Mouse (Mus musculus): ENCODE results near the gene Gm45808. TPM values are rescaled to one million over a fixed set of nuclear protein-coding genes. Genes with fewer than 3 reads are reported as not detected.

Gene Gm45808
- polyA plus RNA-seq, 1 experiment from 2014 or later, result not detected

- Histone ChIP-seq H3K4me1 (no peaks in the 10 kb centered on the region), H3K27ac (no peak overlapping the region), H3K36me3 (peaks cover 59% of the 10 kb centered on the region), H3K4me2 (replicated peaks) (no peak overlapping the region), H3K9ac (no peak overlapping the region), H3K4me3 (no peak overlapping the region), H3K27me3 (no peaks in the 10 kb centered on the region), H3K9me3 (no peaks in the 10 kb centered on the region)
- ATAC-seq (ENCODE audit: insufficient number of reproducible peaks, insufficient read depth, low FRiP score, low TSS enrichment), result no peak
- WGBS, result 87% methylated on average over 22 of the region's 22 CpGs
These were observed 42.8 kb downstream of the Gm45808 start for GRCm38 (mm10) chr7:45443526-45444420.

DNA sequence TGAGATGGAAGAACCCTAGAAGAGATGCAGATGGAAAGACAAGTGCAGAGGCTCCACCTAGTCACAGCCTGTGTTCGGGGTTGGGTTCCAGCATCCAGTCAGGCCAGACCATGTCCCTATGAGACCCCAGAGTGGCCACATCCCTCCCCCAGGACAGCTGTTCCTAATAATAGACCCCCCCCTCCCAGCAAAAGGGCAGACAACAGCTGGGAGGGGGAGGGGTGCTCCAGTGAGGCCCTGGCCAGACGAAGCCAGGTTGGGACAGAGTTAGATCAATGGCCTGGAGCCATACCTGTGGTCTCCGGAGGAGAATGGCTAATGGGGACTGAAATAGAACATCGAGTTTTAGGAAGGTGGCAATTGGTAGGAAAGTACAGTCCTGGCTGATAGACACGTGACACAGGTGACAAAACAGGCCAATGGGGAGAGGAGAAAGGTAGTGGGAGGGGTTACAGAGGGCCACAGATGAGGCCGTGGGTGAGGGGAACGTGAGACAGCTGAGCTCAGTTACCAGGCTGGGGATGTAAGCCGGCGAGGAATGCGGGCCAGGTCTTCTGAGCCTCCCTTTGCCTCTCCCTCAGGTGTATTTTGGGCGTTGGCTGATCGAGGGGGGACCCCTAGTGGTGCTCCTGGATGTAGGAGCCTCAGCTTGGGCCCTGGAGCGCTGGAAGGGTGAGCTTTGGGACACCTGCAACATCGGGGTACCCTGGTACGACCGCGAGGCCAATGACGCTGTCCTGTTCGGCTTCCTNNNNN is 48.9 kb downstream of the Gm45808 start, which contains the start of gene Ruvbl2:
Gene Ruvbl2 (minus strand): TSS at position 576 of the 756 bp plus-strand sequence.
- Histone ChIP-seq H3K36me3 (peaks cover 25% of the 10 kb centered on the region), H3K4me2 (replicated peaks) (peak within 1 kb of the TSS; percentile 26), H3K4me3 (peak within 1 kb of the TSS; percentile 1; the same call in 1 of the 2 replicates), H3K27ac (peak within 1 kb of the TSS; percentile 1; the same call in 1 of the 2 replicates), H3K27me3 (no peaks in the 10 kb centered on the region), H3K9me3 (no peaks in the 10 kb centered on the region), H3K9ac (peak within 1 kb of the TSS; percentile 24), H3K4me1 (peaks cover 43% of the 10 kb centered on the region)
- no peak for ATAC-seq (ENCODE audit: insufficient number of reproducible peaks, insufficient read depth, low FRiP score, low TSS enrichment)
- 17% methylated on average over 19 of the region's 19 CpGs for WGBS

GRCm38 (mm10) chr7:45437046-45437445 is 49.6 kb downstream of the Gm45808 start:
- Histone ChIP-seq H3K9me3 (no peaks in the 10 kb centered on the region), H3K27ac (no peak overlapping the region), H3K36me3 (peaks cover 22% of the 10 kb centered on the region), H3K4me1 (peaks cover 43% of the 10 kb centered on the region), H3K9ac (peak overlapping the region; percentile 24; the same call in 1 of the 2 replicates), H3K4me2 (replicated peaks) (peak overlapping the region; percentile 26), H3K27me3 (no peaks in the 10 kb centered on the region), H3K4me3 (no peak overlapping the region)
- ATAC-seq (ENCODE audit: insufficient number of reproducible peaks, insufficient read depth, low FRiP score, low TSS enrichment), result no peak
- whole genome bisulfite sequencing, result 24% methylated on average over 6 of the region's 6 CpGs

DNA sequence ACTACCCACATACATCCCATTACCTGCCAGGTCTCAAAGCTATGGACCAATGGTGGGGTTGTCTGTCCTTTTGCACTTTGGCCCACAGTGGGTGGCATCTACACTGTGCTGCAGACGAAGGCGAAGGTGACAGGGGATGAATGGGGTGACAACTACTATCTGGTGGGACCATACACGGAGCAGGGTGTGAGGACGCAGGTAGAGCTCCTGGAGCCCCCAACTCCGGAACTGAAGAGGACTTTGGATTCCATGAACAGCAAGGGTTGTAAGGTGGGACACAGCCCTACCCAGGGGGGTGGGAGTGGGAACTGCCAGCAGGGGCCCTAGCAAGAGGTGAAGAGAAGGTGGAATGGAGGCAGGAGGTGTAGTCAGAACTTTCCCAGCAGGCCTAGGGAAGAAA is 50.2 kb downstream of the Gm45808 start:
- H3K36me3 ChIP-seq, result peaks cover 25% of the 10 kb centered on the region
- H3K27ac ChIP-seq, result no peak overlapping the region
- 0 out of 2 replicates have a peak overlapping the region, but pooled peaks have one; percentile 97 for H3K4me2 ChIP-seq (replicated peaks)
- peaks cover 43% of the 10 kb centered on the region for H3K4me1 ChIP-seq
- WGBS, result 92% methylated on average over 5 of the region's 5 CpGs
- H3K27me3 ChIP-seq, result no peaks in the 10 kb centered on the region
- H3K4me3 ChIP-seq, result no peak overlapping the region
- ATAC-seq (ENCODE audit: insufficient number of reproducible peaks, insufficient read depth, low FRiP score, low TSS enrichment), result no peak
- no peaks in the 10 kb centered on the region for H3K9me3 ChIP-seq
- 0 out of 2 replicates have a peak overlapping the region, but pooled peaks have one; percentile 24 for H3K9ac ChIP-seq

DNA sequence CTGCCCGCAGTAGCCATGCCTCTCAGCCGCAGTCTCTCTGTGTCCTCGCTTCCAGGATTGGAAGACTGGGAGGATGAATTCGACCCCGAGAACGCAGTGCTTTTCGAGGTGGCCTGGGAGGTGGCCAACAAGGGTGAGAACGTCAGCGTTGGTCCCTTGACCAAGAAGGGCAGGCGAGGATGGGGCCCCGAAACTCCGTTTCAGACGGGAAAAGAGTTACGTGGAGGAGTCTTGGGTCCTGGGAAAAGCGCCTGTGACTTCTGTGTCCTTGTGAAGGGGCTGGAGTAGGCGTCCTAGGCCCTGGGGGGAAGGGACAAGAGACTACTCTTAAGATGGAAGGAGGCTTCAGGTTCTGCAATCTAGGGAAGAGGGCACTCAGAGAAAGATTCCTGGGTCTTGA is 51.6 kb downstream of the Gm45808 start:
- H3K27me3 ChIP-seq, result no peaks in the 10 kb centered on the region
- no peaks in the 10 kb centered on the region for H3K9me3 ChIP-seq
- ATAC-seq (ENCODE audit: insufficient number of reproducible peaks, insufficient read depth, low FRiP score, low TSS enrichment), result 0 out of 2 replicates have a peak, but pooled peaks have one; percentile 0
- H3K4me3 ChIP-seq, result peak overlapping the region; percentile 95
- peak overlapping the region; percentile 97 for H3K4me2 ChIP-seq (replicated peaks)
- WGBS, result 2% methylated on average over 16 of the region's 16 CpGs
- H3K27ac ChIP-seq, result peak overlapping the region; percentile 71
- H3K9ac ChIP-seq, result peak overlapping the region; percentile 72
- peaks cover 43% of the 10 kb centered on the region for H3K4me1 ChIP-seq
- H3K36me3 ChIP-seq, result peaks cover 26% of the 10 kb centered on the region

DNA sequence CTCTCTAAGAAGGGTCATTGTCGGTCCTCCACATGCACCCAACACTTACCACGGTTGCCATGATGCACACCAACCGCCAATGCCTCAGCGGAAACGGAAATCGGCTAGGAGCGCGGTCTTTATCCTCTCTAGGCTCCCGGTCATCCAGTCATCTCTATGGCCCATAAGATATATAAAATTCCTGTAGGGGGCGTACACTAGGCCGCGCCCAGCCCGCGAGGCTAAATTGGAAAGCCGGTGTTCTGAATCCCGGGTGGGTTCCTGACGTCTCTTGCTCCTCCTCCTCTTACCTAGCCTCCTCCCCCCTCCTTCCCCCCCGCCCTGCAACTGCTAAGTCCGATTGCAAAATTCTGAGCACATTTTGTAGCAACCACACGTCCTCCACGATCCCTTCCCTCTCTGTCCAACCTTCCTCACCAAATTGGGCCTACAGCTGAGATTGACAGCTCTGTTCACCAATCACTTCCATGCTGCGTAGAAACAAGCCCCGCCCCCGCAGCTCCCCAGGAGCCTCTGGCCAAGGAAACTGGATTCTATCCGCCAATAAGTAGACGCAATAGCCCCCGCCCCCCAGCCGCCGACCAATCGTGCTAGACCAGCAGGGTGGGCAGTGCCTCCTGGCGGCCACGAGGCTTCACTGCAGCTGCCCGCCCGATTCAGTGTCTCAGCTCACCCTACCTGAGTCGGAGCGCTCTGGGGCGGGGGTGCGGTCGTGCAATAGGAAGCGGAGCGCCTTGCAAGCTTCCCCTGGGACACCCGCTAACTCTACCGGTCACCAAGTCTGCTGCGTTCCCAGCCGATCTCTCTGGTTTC is 52.2 kb downstream of the Gm45808 start, which contains the start of gene Gys1:
Gene Gys1 (plus strand): TSS at position 642 of the 813 bp plus-strand sequence.
- ATAC-seq (ENCODE audit: insufficient number of reproducible peaks, insufficient read depth, low FRiP score, low TSS enrichment), result peak; percentile 96
- peak within 1 kb of the TSS; percentile 97 for H3K4me2 ChIP-seq (replicated peaks)
- no peaks in the 10 kb centered on the region for H3K9me3 ChIP-seq
- peaks cover 27% of the 10 kb centered on the region for H3K36me3 ChIP-seq
- H3K27ac ChIP-seq, result peak within 1 kb of the TSS; percentile 90
- H3K4me1 ChIP-seq, result peaks cover 43% of the 10 kb centered on the region
- under 1% methylated on average over 45 of the region's 45 CpGs for WGBS
- no peaks in the 10 kb centered on the region for H3K27me3 ChIP-seq
- H3K9ac ChIP-seq, result peak within 1 kb of the TSS; percentile 89
- H3K4me3 ChIP-seq, result peak within 1 kb of the TSS; percentile 95

GRCm38 (mm10) chr7:45433835-45434202 is 52.8 kb downstream of the Gm45808 start:
- Histone ChIP-seq H3K36me3 (peaks cover 33% of the 10 kb centered on the region), H3K9ac (peak overlapping the region; percentile 89), H3K4me3 (peak overlapping the region; percentile 95), H3K9me3 (no peaks in the 10 kb centered on the region), H3K27me3 (no peaks in the 10 kb centered on the region), H3K27ac (peak overlapping the region; percentile 90), H3K4me1 (peaks cover 43% of the 10 kb centered on the region), H3K4me2 (replicated peaks) (peak overlapping the region; percentile 97)
- ATAC-seq (ENCODE audit: insufficient number of reproducible peaks, insufficient read depth, low FRiP score, low TSS enrichment), result no peak
- WGBS, result 1% methylated on average over 7 of the region's 7 CpGs

- Histone ChIP-seq H3K27me3 (0 out of 2 replicates have a peak, but pooled peaks cover under 1% of the 10 kb centered on the region), H3K36me3 (peaks cover 88% of the 10 kb centered on the region), H3K4me3 (no peak overlapping the region), H3K27ac (no peak overlapping the region), H3K9ac (no peak overlapping the region), H3K4me1 (no peaks in the 10 kb centered on the region), H3K9me3 (no peaks in the 10 kb centered on the region), H3K4me2 (replicated peaks) (no peak overlapping the region)
- no peak for ATAC-seq (ENCODE audit: insufficient number of reproducible peaks, insufficient read depth, low FRiP score, low TSS enrichment)
- WGBS, result 91% methylated on average over 8 of the region's 8 CpGs
These were observed 60.1 kb downstream of the Gm45808 start for GRCm38 (mm10) chr7:45426556-45426955.

DNA sequence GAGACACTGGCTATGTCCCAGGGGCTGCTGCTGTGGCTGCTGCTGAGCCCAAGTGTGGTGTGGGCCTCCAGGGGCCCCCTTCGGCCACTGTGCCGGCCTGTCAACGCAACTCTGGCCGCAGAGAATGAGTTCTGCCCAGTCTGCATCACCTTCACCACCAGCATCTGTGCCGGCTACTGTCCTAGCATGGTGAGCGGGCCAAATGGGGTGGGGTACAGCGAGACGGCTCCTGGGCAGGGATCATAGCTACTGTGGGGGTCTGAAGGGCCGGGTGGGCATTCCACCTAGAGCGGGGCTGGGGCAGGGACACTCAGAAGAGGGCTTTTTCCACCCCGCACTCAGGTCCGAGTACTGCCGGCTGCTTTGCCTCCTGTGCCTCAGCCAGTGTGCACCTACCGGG is 65.4 kb downstream of the Gm45808 start:
- Histone ChIP-seq H3K4me2 (replicated peaks) (no peak overlapping the region), H3K4me3 (no peak overlapping the region), H3K9ac (no peak overlapping the region), H3K27ac (no peak overlapping the region), H3K27me3 (peaks cover 52% of the 10 kb centered on the region), H3K36me3 (peaks cover 51% of the 10 kb centered on the region), H3K9me3 (no peaks in the 10 kb centered on the region), H3K4me1 (peaks cover 25% of the 10 kb centered on the region)
- WGBS, result 91% methylated on average over 14 of the region's 14 CpGs
- ATAC-seq (ENCODE audit: insufficient number of reproducible peaks, insufficient read depth, low FRiP score, low TSS enrichment), result no peak

DNA sequence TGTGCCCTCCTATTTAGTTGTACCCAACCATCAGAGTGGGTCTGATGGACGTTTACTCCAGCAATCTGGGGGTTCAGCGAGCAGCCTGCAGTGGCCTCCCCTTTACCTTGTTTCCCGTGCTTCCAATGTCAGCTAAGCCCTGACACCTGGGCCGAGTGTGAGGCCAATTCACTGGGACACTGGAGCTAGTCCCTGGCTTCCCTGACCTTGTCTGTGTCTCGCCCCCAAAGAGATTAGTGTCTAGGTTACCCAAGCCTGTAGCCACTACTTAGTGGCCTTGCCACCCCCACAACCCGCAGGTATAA is 66.0 kb downstream of the Gm45808 start, which contains the start of gene Lhb:
Gene Lhb (plus strand): TSS at position 206 of the 305 bp plus-strand sequence.
- Histone ChIP-seq H3K4me2 (replicated peaks) (peak within 1 kb of the TSS; percentile 31), H3K27ac (no peak within 1 kb of the TSS), H3K27me3 (peaks cover 58% of the 10 kb centered on the region), H3K4me3 (no peak within 1 kb of the TSS), H3K9ac (no peak within 1 kb of the TSS), H3K9me3 (no peaks in the 10 kb centered on the region), H3K4me1 (peaks cover 26% of the 10 kb centered on the region), H3K36me3 (peaks cover 50% of the 10 kb centered on the region)
- WGBS, result 64% methylated on average over 6 of the region's 6 CpGs
- ATAC-seq (ENCODE audit: insufficient number of reproducible peaks, insufficient read depth, low FRiP score, low TSS enrichment), result no peak
